18 mouse cellular contexts compared by ENCODE assay signal in the genomic region with DNA sequence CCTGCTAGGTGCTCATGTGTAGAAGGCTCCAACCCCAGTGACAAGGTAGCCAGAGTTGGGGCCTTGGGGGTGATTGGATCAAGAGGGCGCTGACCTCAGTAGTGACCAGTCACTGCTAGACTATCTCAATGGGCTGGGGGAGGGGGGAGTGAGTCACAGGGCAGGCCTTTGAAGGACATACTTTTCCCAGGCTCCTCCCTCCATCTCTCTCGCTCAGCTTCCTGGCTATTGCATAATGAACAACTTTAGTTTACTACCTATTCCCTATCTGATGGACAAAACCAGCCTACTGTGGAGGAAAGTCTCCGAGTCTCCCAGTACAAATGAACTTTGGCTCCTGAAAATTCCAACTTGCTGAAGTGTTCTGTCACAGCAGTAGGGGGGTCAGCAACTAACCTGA. TPM values are rescaled to one million over a fixed set of nuclear protein-coding genes. Genes with fewer than 3 reads are reported as not detected.
A peak's percentile ranks its signal among the peaks of the same experiment; 100 is the strongest.
DNase-seq lines count a peak whose midpoint lies in the region; ATAC-seq and TF ChIP-seq lines count a peak whose summit lies in the region.
"Had no signal": no experiment of that assay in that cellular context is flagged by ENCODE, and none has a peak within 500 bp of the region (broad histone marks: within the 10 kb centered on the region; RNA-seq: fewer than 3 reads in every experiment).

No protein-coding gene starts in this region.

- H3K4me3 ChIP-seq in intestine, embryonic 15.5 days (replicated peaks) = no peak overlapping the region
- H3K4me3 ChIP-seq in liver, postnatal 0 days (ENCODE audit: low read depth, low read length) = no peak overlapping the region
- H3K4me3 ChIP-seq: embryonic facial prominence, embryonic 13.5 days; heart, embryonic 15.5 days; limb, embryonic 15.5 days; midbrain, embryonic 10.5 days had no signal

- no peak for TF ChIP-seq EP300 in liver, postnatal 0 days (IDR thresholded peaks at IDR 0.05; ENCODE audit: low read depth)

- no peaks in the 10 kb centered on the region for H3K36me3 ChIP-seq in intestine, embryonic 15.5 days
- no peaks in the 10 kb centered on the region for H3K36me3 ChIP-seq in liver, postnatal 0 days (replicated peaks; ENCODE audit: insufficient read depth, low read length)
- H3K36me3 ChIP-seq: embryonic facial prominence, embryonic 13.5 days; heart, embryonic 15.5 days; limb, embryonic 15.5 days; midbrain, embryonic 10.5 days had no signal

- H3K4me1 ChIP-seq in intestine, embryonic 15.5 days (replicated peaks) = peaks cover under 1% of the 10 kb centered on the region; the same call in 1 of the 2 replicates
- no peaks in the 10 kb centered on the region for H3K4me1 ChIP-seq in liver, postnatal 0 days (ENCODE audit: insufficient read depth)
- H3K4me1 ChIP-seq: heart, embryonic 15.5 days; limb, embryonic 15.5 days had no signal

- H3K4me2 ChIP-seq in intestine, embryonic 15.5 days (replicated peaks) = no peak overlapping the region
- H3K4me2 ChIP-seq in liver, postnatal 0 days (ENCODE audit: low read depth, low read length) = no peak overlapping the region
- H3K4me2 ChIP-seq: embryonic facial prominence, embryonic 13.5 days; heart, embryonic 15.5 days; limb, embryonic 15.5 days had no signal

- no peak overlapping the region for H3K9ac ChIP-seq in intestine, embryonic 15.5 days
- H3K9ac ChIP-seq in liver, postnatal 0 days (replicated peaks) = no peak overlapping the region
- H3K9ac ChIP-seq: embryonic facial prominence, embryonic 13.5 days; heart, embryonic 15.5 days; limb, embryonic 15.5 days had no signal

- no peak for TF ChIP-seq CTCF in liver, postnatal 0 days (IDR thresholded peaks at IDR 0.05; ENCODE audit: low read depth)

- no peak overlapping the region for H3K27ac ChIP-seq in intestine, embryonic 15.5 days
- H3K27ac ChIP-seq in liver, postnatal 0 days (ENCODE audit: low read depth) = no peak overlapping the region
- H3K27ac ChIP-seq: embryonic facial prominence, embryonic 13.5 days; heart, embryonic 15.5 days; limb, embryonic 15.5 days; midbrain, embryonic 10.5 days had no signal

- peaks cover 18% of the 10 kb centered on the region for H3K27me3 ChIP-seq in intestine, embryonic 15.5 days (replicated peaks)
- H3K27me3 ChIP-seq in liver, postnatal 0 days (ENCODE audit: insufficient read depth, low read length) = 0 out of 2 replicates have a peak, but pooled peaks cover 3% of the 10 kb centered on the region

- DNase-seq in lung, postnatal 36 days = peak; percentile 42
- DNase-seq in lung, postnatal 4 days = no peak
- peak; percentile 47 for DNase-seq in kidney, postnatal 10 days
- DNase-seq in liver, postnatal 0 days = peak; percentile 50
- DNase-seq in left cerebral cortex, adult 8-10 months (ENCODE audit: low spot score in 2 of 2) = no peak
- no peak for DNase-seq in cerebellum, adult 18-20 months
- no peak for DNase-seq in layer of hippocampus, postnatal 14 days (ENCODE audit: low spot score in 2 of 2)
- DNase-seq: cerebellum, postnatal 10 days; gastrocnemius, postnatal 25 days; thymus, postnatal 14 days had no signal

- peak; percentile 90 for ATAC-seq in intestine, embryonic 15.5 days
- peak; percentile 81 for ATAC-seq in liver, postnatal 0 days
- ATAC-seq: CD4-positive, CD25-positive, alpha-beta regulatory T cell, adult 4 months; forebrain, embryonic 14.5 days; hindbrain, embryonic 16.5 days had no signal

- WGBS in intestine, embryonic 15.5 days = 40% methylated on average over 3 of the region's 3 CpGs
- 48% methylated on average over 3 of the region's 3 CpGs for WGBS in liver, postnatal 0 days (ENCODE audit: insufficient replicate concordance)

- no peaks in the 10 kb centered on the region for H3K9me3 ChIP-seq in intestine, embryonic 15.5 days
- no peaks in the 10 kb centered on the region for H3K9me3 ChIP-seq in liver, postnatal 0 days (ENCODE audit: low read length)
- H3K9me3 ChIP-seq: embryonic facial prominence, embryonic 13.5 days; heart, embryonic 15.5 days; limb, embryonic 15.5 days; midbrain, embryonic 10.5 days had no signal

RNA-seq across cellular contexts. Expression of a gene that starts 45.1 kb away (rescaled TPM):
- 0.62 and 0.68 TPM in 2 replicates for polyA plus RNA-seq in intestine, embryonic 15.5 days (2015; fragmentation: Nextera tagmentation; extraction: Ambion mirVana)
- not detected in 2 replicates for polyA plus RNA-seq in liver, postnatal 0 days (2015; fragmentation: Nextera tagmentation; extraction: Ambion mirVana)
- 10 to 100 TPM; 43.7 to 47.2 (median 44.4) TPM for total RNA-seq in left cerebral cortex, adult 8-10 months (2022)
- 10 to 100 TPM in 1 of 2 experiments, 1 to 10 TPM in 1; 9.5 to 12.7 TPM for total RNA-seq in layer of hippocampus, postnatal 14 days (2021)
- polyA plus RNA-seq: CD4-positive, CD25-positive, alpha-beta regulatory T cell, adult 4 months had no signal

Comparison
In these comparisons a context has a peak if more than half of its experiments do, and no peak if none do; other contexts are left out.
1. DNase-seq: peak in lung, postnatal 36 days (single experiment), kidney, postnatal 10 days (single experiment) and liver, postnatal 0 days (single experiment); none in lung, postnatal 4 days (0 of 2), left cerebral cortex, adult 8-10 months (0 of 2), cerebellum, adult 18-20 months (0 of 2) and layer of hippocampus, postnatal 14 days (0 of 2).